Mouse (Mus musculus) layer of hippocampus, adult 18-20 months (tissue): Measurements from ENCODE around the gene Tas2r144. TPM values are rescaled to one million over a fixed set of nuclear protein-coding genes. Genes with fewer than 3 reads are reported as not detected.

Experiments
- DNase-seq, 2 experiments: peaks; one replicate each; pipeline ENCODE4 v3.0.0; 2022; ENCODE audit warnings: low spot score in 2 of 2
- long read RNA-seq: library from polyadenylated mRNA; stranded (forward); transcript quantifications from one replicate; pipeline ENCODE4 v2.0.0, GENCODE M21; 2021
- total RNA-seq, 2 experiments: library from RNA; stranded (reverse); gene quantifications; 2 replicates each; pipeline ENCODE4 v1.2.3; 2021

The Tas2r144 gene
- not detected for total RNA-seq
- long read RNA-seq, result 0 reads

- DNase-seq, result no peak
Observed at GRCm38 (mm10) chr6:42215028-42215427, at the start of gene Tas2r144. Gene Tas2r144, plus strand, starts transcription at chr6:42215328.

GRCm38 (mm10) chr6:42182462-42182861, 32.7 kb upstream of the Tas2r144 start:
- DNase-seq, result peak in 1 of 2 experiments; percentile 42

- no peak for DNase-seq
Observed at GRCm38 (mm10) chr6:42186230-42186629, 28.9 kb upstream of the Tas2r144 start.

- DNase-seq, result peak in 1 of 2 experiments; percentile 68
Observed at GRCm38 (mm10) chr6:42197710-42198109, 17.4 kb upstream of the Tas2r144 start.

GRCm38 (mm10) chr6:42199498-42199897, 15.6 kb upstream of the Tas2r144 start:
- DNase-seq, result no peak

- DNase-seq, result no peak
Observed at GRCm38 (mm10) chr6:42222286-42222685, 7.2 kb downstream of the Tas2r144 start.

GRCm38 (mm10) chr6:42225046-42225445, 9.9 kb downstream of the Tas2r144 start:
- no peak for DNase-seq

GRCm38 (mm10) chr6:42227240-42228101, 12.3 kb downstream of the Tas2r144 start:
- peak; percentile 19 to 80 for DNase-seq

- no peak for DNase-seq
Observed at GRCm38 (mm10) chr6:42229610-42230009, 14.5 kb downstream of the Tas2r144 start.

- peak; percentile 20 to 22 for DNase-seq
Observed at GRCm38 (mm10) chr6:42231191-42231590, 16.1 kb downstream of the Tas2r144 start.

- DNase-seq, result no peak
Observed at GRCm38 (mm10) chr6:42237276-42237805, 22.2 kb downstream of the Tas2r144 start.

GRCm38 (mm10) chr6:42241311-42242045, 26.4 kb downstream of the Tas2r144 start:
- DNase-seq, result no peak

- DNase-seq, result peak; percentile 44 to 70
Observed at GRCm38 (mm10) chr6:42245711-42246353, 30.7 kb downstream of the Tas2r144 start, which contains the start of gene Gstk1. Gene Gstk1, plus strand, starts transcription at chr6:42245935.

- no peak for DNase-seq
Observed at GRCm38 (mm10) chr6:42247173-42247572, 32.0 kb downstream of the Tas2r144 start.

GRCm38 (mm10) chr6:42247981-42248380, 32.9 kb downstream of the Tas2r144 start:
- DNase-seq, result no peak

- DNase-seq, result no peak
Observed at GRCm38 (mm10) chr6:42251791-42252190, 36.7 kb downstream of the Tas2r144 start.

- no peak for DNase-seq
Observed at GRCm38 (mm10) chr6:42253103-42253502, 38.0 kb downstream of the Tas2r144 start.

GRCm38 (mm10) chr6:42257303-42257863, 42.3 kb downstream of the Tas2r144 start:
- peak; percentile 15 to 71 for DNase-seq

- no peak for DNase-seq
Observed at GRCm38 (mm10) chr6:42260430-42260829, 45.3 kb downstream of the Tas2r144 start.

GRCm38 (mm10) chr6:42261524-42262170, 46.5 kb downstream of the Tas2r144 start, which contains the start of gene Tmem139:
Gene Tmem139, plus strand, starts transcription at chr6:42261970.
- no peak for DNase-seq
